Mouse (Mus musculus) cerebellum, postnatal 36 days (tissue): ENCODE data around the gene Thap8.
A peak's percentile ranks its signal among the peaks of the same experiment; 100 is the strongest.
"Not testable (repeated sequence)": the region's sequence is repeated elsewhere in the genome, so short reads cannot be mapped to it uniquely, and the experiment has no call there.

Experiments
- DNase-seq, 2 experiments: peaks; one replicate each; pipeline ENCODE4 v3.0.0; 2021 to 2022; ENCODE audit warnings: mixed read lengths in 2 of 2

Gene Thap8

DNA sequence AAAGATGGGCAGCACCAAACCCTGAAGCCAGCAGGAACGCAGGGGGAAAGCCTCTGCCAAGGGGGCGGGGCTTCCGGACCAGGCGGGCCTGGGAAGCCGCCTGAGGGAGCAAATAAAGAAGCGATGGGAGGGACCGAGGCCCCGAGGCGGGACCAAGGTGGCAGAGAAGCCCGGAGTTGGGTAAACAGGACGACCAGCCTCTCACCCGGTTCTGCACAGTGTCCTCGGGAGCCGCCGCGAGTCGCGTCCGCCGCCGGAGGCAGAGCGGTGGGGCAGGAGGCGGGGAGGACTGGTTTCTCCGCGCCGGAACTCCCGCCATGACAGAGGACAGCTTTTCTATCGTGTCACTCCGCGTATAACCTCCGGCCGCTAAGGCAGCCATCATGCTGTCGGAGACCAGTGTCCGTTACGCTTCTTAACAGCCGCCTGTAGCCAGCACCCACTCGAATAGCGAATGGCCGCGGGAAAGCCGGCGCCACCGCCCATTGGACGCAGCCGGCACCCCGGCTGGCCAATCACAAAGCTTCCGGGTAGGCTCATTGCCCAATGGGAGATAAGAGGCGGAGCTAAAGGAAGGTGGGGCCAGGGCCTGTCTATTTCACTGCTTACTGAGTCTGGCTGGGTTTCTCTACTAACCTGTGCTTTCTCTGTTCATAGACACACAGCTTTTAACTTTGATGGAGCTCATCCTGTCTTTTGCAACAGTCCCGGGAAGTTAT lies at the start of gene Thap8, which contains the start of gene Wdr62:
TSS of gene Thap8 (plus strand) at position 144 of the 719 bp plus-strand sequence.
TSS of gene Wdr62 (minus strand) at position 469 of the 719 bp plus-strand sequence.
- peak; percentile 89 to 90 for DNase-seq

DNA sequence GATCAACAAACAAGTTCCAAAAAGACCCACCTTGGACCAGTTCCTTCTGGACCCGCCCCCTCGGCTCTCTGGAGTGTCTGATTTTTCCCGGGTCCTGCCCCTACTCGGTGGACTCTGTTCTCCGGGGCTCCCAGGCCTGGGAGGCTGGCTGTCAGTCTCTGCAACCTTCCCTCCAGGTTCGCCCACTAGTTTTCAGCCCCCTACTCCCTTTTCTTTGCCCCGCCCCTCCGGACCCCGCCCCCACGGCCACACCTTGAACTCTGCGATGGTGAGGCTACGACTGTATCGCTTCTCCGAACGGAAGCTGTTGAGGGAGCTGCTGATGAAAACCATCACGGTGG lies 48.6 kb upstream of the Thap8 start:
- DNase-seq = no peak

DNA sequence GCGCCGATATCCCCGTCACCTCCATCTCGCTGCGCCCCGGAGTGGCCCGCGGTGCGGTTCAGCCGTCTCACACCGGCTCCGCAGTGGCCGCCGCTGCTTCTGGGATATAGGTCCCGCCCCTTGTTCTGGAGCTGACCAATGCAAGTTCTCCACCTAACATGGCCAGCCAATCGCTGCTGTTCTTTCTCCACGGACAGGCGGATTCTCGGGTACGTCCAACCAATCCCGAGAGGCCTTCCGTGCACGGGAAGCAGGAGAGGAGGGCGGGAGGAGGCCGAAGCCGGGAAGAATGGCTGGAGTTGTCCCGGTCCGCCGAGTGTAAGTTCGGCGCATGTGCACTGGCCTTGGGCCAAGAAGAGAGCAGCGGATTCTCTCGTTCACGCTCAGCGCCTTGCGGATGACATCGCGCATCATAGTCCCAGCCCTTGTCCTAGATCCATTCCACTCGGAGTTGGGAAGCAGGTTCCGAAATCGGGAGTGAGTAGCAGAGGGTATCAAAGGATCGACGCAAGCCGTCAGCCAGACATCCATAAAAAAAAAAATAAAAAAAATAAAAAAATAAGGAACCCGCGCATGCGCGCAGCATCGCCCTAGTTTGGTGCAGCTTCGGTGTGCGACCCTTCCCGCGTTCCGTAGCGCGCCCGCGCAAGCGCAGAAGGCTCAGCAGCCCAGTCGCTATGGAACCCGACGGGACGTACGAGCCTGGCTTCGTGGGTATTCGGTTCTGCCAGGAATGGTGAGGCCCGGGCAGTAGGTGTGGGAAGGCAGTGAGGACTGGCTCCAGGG lies 48.0 kb upstream of the Thap8 start, which contains the start of the genes Polr2i and Tbcb:
TSS of gene Polr2i (plus strand) at position 280 of the 786 bp plus-strand sequence.
TSS of gene Tbcb (minus strand) at position 604 of the 786 bp plus-strand sequence.
- peak; percentile 99 for DNase-seq

GRCm38 (mm10) chr7:30232631-30233148 lies 47.2 kb upstream of the Thap8 start:
- peak; percentile 61 to 66 for DNase-seq

GRCm38 (mm10) chr7:30233387-30233786 lies 46.5 kb upstream of the Thap8 start:
- peak; percentile 35 to 40 for DNase-seq

DNA sequence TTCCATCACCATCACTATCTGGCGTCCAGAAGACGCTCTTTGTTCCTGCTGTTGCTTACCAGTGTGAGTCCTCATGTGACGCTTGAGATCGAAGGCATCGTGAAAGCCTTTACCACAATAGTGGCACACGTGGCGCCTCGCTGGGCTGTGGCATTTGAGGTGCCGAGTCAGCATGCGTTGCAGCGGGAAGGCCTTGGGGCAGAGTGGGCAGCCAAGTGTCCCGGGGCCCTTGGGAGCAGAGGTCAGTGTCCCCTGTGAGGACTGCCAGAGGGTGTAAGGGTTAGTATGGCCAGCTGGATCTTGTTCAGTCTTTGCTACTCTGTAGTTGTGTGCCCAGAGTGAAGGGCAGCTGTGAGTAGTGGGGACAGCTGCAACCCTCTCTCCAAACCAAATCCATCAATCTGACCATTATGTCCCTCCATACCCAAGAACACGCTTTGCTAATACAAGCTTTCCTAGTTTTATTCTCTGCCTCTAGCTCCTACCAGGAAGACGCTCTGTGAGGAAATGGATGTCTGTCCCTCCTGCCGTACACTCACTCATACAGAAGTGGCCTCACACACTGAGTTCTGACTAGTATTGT lies 45.5 kb upstream of the Thap8 start:
- DNase-seq = no peak

DNA sequence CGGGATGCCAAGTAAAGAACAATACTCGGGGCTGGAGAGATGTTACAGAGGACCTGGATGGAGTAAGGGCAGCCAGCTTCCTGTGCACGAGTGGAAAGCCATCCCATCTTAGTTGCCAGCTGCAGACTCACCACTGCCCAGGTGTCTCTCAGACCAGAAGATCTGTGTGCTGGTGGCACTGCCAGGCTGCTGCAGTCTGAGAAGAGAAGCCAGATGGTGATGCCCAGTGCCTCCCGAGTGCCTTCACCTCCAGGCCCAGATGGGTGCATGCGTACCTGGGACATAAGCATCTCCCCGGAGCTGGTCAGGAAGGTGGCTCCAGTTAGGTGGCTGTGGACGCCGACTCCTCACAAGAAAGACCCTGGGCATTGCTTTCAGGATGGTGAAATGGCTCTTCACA lies 44.8 kb upstream of the Thap8 start:
- no peak for DNase-seq

DNA sequence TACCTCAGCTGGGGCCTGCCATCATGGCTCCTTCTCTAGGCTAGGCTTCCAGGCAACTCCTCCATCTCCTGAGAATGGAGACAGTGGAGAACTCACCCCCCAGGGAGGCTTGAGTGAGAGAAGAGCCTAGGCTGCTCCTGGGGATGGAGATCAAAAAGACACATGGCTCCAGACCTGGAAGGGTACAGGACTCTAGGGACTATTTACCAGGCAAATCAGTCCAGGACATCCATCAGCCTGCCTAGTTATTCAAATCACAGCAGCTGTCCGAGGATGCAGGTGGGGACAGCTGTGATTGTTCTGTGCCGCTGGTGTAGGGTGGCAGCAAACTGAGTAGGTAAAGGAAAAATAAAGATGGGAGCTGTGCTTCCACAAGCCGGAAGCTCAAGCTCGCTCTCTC lies 44.3 kb upstream of the Thap8 start, which contains the start of gene Ovol3:
TSS of gene Ovol3 (minus strand) at position 101 of the 400 bp plus-strand sequence.
- DNase-seq = no peak

DNA sequence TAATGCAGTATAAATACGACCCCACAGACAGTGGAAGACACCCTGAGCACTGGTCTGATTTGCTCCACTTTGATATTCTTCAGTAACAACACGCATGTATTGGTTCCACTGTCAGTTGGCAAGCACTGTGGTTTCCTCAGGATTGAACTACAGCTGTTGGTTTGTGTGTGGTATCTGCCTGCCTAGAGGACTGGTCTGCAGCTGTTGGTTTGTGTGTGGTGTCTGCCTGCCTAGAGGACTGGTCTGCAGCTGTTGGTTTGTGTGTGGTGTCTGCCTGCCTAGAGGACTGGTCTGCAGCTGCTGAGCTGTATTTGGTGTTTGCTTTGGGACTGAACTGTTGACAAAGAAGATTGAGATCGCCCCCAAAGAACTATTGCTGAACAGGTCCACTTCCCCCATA lies 42.5 kb upstream of the Thap8 start:
- not testable (repeated sequence) for DNase-seq

DNA sequence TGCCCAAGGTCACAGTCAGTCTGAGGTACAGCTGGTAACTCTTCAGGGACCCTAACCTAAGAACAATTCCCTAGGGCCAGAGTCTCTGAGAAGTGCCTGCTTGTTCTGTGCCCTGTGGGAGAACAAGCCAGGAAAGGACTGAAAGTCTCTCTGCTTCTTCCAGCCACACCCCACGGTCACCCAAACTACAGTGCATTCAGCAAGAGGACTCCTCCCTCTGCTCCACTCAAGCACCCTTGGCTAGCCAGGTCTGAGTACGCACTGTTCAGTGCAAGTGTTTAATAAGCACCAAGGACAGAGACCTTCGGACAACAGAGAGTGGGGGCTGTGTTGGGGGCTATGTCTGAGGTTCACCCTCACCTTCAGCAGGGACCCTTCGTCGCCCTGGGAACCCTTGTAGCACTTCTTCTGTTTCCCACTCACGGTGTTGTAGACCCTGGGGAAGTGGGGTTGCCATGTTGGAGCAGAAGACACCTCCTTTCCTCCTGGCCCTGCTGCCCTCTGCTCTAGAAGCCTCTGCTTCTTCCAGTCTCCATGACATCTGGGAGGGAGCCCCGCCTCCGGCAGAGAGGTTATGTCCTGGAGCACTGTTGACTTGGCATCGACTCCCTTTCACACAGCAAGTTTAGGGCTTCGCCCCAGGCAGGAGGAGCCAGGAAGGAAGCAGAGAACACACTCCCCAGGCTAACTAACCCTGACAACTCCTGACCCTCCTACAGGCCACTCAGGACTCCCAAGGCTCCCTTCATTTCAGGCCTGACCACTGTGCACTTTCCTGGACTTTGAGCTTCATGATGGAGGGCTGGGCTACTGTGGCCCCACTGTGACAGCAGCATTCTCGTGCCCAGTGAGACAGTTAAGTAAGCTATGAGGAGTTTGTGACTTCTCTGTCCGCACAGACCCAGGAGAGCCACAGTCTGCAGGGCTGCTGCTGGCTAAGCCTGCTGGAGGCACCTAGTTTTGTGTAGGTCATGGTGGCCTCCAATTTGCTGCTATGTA lies 27.6 kb upstream of the Thap8 start:
- DNase-seq = no peak

DNA sequence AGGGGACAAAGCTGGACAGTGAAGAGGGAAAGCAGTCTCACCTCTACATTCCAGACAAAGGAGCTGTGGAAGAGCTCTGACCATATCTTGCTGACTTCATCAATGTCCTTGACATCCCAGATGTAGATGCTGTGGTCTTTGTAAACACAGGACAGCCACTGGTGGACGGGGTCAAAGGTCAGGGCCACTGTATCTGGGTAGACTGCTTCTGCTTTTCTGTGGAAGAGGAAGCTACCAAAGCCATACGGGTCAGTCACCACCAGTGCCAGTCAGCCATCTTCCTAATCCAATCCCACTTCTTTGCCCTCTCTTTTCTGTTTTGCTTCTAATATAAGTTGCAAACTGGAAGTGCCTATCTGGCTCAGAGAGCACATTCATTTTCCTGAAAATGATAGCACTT lies 14.9 kb upstream of the Thap8 start:
- no peak for DNase-seq

DNA sequence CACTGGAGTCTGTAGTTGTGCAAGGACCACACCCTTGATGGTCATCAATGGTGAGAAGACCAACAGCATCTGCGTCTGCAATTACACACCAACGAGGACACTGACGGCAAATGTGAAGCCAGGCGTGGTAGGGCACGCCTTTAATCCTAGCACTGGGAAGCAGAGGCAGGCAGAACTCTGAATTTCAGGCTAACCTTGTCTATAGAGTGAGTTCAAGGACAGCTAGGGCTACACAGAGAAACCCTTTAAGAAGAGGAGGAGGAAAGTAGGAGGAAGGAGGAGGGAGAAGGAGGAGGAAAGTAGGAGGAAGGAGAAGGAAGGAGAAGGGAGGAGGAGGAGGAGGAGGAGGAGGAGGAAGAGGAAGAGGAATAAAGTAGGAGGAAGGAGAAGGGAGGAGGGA lies 14.4 kb upstream of the Thap8 start:
- DNase-seq = no peak

- no peak for DNase-seq
Observed at GRCm38 (mm10) chr7:30265935-30266334, 14.0 kb upstream of the Thap8 start.

DNA sequence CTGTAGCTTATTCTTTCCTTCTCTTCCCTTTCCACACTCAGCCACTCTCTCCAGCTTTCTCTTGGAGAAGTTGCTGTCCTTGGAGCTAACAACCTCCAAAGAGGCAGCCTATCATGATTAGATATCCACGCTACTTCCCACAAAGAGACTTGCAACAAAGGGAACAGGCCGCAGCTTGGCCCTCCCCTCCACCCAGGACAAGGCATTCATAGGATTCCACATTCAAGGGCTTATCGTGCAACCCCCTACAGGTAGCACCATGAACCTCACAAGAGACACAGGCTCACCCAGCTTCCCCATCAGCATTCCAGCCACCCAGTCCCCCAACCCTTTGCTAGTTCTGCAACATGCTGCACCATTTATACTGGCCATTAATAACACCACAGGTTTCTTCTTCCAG lies 13.1 kb upstream of the Thap8 start:
- DNase-seq = no peak

GRCm38 (mm10) chr7:30269641-30270040 lies 10.3 kb upstream of the Thap8 start:
- DNase-seq = no peak

DNA sequence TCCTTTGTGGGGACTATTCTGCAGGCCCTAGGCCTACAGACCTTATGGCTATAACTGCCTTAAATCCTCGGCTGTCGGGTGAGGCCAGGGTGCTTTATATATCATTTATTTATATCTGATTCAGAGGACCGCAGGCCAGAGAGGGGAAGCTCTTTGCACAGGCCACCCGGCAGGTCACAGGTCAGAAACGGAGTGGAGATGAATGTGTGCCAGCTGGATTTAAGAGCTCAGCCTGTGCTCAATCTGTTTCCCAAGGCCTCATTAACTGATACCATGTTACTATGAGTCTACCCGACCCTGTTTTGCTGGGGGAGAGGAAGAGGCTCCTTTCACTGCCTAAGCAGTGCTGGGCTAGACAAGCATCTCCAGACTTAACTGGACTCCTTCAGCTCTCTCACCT lies 5.5 kb upstream of the Thap8 start:
- DNase-seq = no peak

DNA sequence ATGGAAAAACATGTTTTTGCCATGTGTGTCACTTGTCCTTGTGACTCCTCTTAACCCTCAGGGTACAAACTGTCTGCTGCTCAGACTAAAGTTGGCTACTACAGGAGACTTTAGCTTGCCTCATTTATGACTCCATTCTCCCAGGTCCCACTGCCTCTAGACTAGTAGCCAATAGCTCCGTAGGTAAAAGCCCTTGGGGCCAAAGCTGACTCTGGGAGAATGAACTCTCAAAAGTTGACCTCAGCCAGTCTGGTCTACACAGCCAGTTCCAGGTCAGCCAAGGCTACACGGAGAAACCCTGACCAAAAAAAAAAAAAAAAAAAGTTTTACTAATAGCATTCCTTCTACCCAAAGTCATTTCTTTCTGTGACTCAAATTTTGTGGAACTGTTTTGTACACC lies 983 bp upstream of the Thap8 start:
- no peak for DNase-seq

DNA sequence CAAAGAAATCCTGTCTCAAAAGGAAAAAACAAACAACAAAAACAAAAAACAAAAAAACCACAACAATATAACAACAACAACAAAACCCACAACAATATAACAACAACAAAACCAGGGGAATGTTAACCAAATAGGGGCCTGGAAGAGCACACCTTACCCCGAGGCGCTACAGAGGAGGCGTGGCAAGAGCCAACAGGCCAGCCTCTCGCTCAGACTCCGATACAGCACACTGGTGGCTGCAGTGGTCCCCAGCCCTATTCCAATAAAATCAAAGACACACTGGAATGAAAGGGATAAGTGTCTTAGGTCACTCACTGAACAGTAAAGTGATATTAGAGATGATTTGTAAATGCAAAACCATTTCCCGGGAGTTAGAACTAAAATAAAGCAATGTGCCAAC lies 358 bp upstream of the Thap8 start:
- DNase-seq = no peak

- DNase-seq = peak; percentile 81 to 83
Observed at GRCm38 (mm10) chr7:30280670-30281138, 810 bp downstream of the Thap8 start.

DNA sequence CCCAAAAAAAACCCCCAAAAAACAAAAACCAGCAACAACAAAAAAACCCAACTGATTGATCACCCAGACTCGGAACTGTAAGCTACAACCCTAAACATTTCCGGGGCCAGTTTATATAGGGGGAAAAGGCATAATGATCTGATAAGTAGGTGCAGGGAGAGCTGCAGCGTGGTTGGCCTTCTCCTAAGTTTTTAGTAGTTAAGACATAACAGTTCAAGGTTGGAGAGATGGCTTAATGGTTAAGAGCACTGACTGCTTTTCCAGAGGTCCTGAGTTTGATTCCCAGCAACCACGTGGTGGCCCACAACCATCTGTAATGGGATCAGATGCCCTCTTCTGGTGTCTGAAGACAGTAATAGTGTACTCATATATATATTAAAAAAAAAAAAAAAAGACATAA lies 1.6 kb downstream of the Thap8 start:
- DNase-seq = no peak

GRCm38 (mm10) chr7:30282740-30283139 lies 2.8 kb downstream of the Thap8 start:
- DNase-seq = no peak
